Mouse (Mus musculus): ENCODE results near the gene Fam207a.

GRCm38 (mm10) chr10:77442250-77442649 is 73.3 kb downstream of the Fam207a start:
- TF ChIP-seq POLR2A (IDR thresholded peaks at IDR 0.05; ENCODE audit: borderline replicate concordance, insufficient read depth, low read length) (no peak), CTCF (IDR thresholded peaks at IDR 0.05; ENCODE audit: borderline replicate concordance, insufficient read depth, low read depth, low read length) (no peak)

Measured in cerebellum, adult 2 months (tissue).